Mouse (Mus musculus) lung, postnatal 25 days (tissue): Measurements from ENCODE around the gene Gpx2.
A peak's percentile ranks its signal among the peaks of the same experiment; 100 is the strongest.

Experiments
- DNase-seq: peaks from one replicate; pipeline ENCODE4 v3.0.0; 2022; ENCODE audit warnings: low spot score

The Gpx2 gene

DNA sequence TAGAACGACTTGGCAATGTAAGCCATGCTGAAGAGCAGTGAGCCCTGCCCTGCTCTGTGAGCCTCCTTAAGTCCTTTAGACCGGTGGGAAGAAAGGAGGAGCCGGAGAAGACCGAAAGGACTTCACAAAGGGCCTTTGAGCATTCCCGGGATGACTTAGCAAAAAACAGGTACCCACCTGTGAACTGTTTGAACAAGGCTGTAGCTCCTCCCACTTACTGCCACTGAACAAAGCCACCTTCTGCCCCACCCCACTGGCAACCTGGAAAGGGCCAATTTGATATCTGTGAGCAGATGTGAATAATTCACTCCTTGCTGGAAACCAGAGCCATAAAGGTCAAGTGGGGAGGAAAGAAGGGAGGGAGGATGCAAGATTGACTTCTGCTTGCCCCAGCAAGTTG, at the start of gene Gpx2:
Gene Gpx2 (minus strand): TSS at position 205 of the 400 bp plus-strand sequence.
- DNase-seq: peak; percentile 55

DNA sequence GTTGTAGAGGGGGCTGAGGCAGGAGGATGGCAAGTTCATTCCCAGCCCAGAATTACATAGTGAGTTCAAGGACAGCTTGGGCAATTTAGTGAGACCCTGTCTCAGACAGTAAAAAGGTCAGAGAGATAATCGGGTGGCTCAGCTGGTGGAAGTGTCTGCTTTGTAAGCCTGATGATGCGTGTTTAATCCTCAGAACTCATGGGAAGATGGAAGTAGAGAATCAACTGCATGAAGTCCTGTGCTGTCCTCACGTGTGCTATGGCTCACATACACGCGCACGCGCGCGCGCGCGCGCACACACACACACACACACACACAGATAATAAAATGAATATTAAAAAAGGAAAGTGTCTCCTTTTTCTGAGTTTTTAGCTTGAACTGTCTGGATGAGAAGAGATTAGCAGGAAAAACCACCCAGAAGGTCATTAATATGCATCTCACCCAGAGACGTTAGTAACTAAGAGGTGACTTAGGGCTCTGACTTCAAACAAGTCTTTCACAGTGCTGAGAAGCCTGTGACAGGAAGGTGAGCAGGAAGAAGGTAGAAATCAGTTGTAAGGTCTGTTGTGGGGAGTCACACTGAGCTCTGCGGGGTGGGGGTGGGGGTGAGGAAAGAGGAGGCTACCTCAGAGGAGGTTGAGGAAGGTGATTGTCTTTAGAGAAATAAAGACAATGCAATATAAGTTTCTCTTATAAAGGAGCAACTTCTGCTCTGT, 49.1 kb upstream of the Gpx2 start:
- no peak for DNase-seq

DNA sequence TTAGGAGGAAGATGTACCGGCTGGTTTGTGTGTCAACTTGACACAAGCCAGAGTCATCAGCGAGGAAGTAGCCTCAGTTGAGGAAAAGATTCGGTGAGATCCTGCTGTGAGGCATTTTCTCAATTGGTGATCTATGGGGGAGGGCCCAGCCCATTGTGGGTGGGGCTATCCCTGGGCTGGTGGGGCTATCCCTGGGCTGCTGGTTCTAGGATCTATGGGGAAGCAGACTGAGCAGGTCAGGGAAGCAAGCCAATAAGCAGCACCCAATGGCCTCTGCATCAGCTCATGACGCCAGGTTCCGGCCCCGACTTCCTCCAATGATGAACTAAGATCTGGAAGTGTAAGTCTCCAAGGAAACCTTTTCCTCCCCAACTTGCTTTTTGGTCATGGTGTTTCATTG, 44.7 kb upstream of the Gpx2 start:
- DNase-seq: no peak

DNA sequence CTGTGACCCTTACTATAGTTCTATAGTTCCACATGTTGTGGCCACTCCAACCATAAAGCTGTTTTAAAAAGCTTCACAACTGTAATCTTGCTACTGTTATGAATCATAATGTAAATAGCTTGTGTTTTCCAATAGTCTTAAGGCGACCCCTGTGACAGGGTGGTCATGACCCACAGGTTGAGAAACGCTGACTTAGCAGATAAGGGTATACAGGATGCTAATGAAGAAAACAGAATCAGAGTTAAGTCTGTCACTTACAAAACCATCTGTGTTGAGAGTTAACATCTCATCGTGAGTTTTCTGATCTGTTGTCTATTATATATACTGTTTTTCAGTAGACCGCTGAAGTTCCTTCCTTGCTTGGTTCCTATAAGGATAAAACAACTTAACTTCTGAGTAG, 43.9 kb upstream of the Gpx2 start:
- no peak for DNase-seq

DNA sequence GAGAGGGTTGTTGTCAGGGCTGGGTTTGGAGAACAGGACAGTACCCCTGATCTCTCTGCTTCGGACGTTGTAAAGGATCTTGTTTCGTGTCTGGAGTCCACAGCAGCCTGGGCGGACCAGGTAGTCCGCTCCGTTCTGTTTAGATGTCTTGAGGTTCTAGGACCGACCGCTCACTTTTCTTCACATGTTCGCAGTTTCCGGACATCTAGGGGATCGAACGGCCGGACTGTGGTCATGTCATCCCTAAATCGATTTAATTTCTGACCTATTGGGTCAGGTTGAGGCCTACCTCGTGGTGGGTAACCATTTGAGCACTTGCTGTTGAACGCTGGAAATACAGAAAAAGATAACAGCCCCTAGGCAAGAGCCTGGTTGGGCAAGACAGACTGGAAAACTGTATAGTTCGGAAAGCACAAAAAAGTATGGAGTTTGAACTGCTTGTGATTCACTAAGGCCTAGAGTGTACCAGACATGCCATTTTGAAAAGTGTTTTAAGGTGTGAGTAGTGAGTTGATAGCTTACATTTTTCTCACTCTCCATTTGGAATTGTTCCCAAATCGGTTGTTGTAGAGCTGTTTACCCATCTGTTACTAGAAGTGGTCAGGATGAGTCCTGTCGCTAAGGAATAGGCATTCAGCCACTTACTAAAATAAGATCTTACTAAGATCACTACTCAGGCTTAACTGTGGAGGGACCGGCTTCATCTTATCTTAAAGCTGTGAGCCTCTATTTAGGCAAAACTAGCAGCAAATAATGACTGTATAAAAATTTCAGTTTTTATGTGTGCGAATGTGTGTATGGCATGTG, 42.7 kb upstream of the Gpx2 start:
- DNase-seq: no peak

DNA sequence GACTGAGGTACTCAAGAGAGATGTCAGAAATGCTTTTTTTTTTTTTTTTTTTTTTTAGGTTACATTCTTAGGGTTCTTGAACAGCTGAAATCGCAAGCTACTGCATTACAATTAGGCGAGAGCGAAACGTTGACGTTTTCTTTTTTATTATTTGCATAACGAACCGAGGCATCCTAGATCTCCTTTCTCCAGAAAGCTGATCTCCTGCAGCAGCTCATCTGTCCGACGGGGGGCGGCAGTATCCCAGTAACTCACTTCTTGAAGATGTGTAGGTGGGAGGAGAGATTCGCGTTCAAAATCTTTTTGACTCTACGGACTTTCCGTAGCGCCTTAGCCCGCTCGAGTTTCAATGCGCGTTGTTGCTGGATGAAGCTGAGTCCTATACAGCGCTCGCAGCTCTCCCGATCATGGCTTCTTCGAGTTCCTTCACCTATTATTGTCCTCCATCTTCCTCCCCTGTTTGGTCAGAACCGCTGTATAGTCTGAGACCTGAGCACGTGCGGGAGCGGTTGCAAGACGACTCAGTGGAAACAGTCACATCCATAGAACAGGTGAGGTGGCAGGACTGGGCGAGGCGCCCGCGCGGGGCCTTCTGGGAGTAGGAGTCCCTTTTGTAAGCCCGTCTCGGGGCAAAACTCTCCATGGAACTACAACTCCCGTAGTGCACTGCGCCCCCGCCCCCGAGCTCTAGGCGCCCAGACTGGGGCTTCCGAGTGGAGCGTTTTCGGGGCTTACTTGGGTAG, 41.9 kb upstream of the Gpx2 start:
- peak; percentile 97 for DNase-seq

DNA sequence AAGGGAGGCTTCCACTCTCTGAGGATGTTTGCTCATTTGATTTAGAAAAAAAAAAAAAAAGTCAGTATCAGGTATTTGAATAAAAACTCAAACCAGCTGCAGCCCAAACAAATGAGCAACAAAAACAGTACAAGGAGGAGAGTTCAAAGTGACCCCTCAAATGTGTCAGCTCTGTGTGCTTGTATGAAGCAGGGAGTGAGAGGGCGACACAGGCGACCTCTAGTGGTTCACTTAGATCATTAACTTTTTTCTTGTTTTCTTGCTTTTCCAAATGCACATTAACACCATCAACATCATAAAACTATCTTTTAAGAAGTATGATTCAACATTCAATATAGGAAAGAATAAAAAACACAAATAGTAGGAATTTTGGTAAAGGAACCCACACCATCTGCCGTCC, 37.4 kb upstream of the Gpx2 start:
- DNase-seq: peak; percentile 27

DNA sequence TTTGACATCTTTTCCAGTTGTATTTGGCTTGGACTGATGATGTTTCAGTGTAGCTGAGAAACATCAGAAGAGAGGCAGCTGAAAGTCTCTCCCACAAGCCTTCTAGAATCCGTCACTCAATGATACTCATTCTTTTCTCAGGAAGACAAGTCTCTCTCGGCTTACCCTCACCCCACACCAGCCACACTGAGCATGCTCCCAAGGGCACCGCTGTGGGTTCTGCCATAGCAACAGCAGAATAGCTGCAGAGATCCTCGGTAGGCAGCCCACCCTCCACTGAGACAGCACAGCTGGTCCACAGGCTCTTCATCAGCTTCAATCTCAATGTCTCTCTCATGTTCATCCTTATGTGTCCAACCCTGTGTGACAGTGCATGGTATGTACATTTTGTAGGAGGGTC, 29.9 kb upstream of the Gpx2 start:
- DNase-seq: no peak

DNA sequence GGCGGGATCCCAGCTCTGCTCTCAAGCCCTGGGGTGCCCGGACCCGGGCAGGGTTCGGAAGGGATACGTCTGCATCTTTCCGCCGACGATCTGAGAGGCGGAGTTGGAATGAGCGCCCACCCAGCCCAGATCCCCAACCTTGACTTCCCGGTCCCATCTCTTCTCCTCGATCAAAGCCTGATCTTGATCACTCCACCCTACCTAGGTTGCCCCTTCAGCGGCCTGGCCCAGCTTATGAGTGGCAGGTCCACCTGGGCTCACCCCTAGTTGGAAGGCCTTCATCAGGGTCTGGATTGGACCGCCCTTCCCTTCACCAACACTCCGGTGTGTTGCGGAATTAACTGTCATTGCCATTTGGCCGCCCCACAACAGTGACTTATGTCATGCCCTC, 27.3 kb upstream of the Gpx2 start, which contains the start of gene Rab15:
Gene Rab15 (minus strand): TSS at position 258 of the 391 bp plus-strand sequence.
- DNase-seq: no peak

DNA sequence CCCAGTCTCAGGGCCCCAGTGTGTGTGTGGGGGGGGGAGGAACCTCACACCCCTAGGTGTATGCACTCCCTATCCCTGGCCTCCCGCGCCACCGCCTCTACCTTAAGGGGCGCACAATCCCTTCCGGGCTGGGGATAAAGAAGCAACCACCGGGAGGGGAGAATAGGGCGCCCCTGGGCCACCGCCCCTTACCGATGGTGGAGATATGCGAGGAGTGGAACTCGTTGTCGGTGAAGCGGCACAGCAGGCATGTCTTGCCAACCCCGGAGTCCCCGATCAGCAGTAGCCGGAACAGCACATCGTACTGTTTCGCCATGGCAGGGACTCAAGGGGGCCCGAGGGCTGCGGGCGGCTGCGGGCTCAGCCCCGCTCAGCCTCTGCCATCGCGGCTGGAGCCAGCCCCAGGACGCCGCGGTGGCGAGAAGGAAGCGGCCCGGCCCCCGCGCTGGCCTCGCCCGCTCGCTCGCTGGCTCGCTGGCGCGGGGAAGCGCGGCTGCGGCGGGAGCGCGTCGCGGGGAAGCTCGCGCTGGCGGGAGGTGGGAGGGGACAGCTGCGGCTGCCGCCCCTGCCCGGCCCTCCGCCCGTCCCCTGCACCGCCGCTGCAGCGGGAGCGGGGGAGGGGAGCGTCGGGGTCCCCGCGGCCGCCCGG, 26.8 kb upstream of the Gpx2 start:
- DNase-seq: no peak

DNA sequence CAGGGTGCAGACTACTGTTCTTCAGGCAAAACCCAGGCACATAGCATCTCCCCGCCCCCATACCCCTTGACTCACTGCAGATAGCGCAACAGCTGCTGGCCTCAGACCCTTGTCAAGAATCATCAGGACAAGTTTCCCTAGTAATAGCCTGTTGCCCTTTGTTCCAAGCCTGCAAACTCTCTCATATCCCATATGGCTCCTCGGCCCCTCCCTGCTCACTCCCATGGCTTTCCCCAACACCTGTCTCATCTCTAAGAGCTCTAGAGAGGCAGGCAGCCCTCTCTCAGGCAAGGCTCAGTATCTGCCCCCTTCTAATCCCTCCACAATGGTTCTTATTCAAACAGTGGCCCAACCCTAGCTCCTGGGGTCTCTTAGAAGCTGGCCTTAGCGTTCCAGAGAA, 25.3 kb upstream of the Gpx2 start:
- no peak for DNase-seq

DNA sequence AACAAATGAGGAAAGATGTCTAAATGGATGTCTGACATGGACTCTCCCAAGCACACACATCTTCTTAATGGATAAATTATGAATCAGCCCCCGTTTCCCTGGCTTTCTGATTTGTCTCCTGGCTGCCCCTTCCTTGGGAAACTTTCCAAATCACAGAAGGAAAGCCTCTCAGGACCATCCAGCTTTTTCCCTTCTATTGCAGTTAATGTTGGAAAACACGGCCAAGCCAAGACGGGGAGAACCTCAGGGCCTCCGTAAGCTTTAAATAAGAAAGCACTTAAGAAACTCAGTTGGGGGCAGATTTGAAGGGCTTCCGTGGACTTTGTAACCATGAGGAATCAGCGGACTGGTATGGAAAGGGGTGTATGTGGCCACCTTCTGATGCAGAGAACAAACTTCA, 24.5 kb upstream of the Gpx2 start:
- DNase-seq: no peak

DNA sequence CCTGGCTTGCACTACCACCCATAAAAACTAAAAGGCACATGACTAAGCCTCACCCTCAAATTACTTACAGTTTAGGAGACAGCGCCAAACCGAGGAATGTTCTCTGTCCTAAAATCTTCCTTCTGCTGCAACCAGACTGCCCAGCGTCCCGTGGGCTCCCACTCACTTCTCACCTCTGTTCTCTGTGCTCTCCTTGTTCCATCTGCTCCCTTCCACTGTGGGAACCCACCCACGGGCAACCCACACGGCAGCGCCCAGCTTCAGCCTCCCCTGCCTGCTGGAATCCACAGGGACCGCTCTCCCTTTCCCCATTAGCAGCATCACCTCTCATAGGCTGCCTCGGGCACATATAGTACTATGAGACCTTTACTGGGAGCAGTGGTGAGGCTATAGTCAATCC, 23.6 kb upstream of the Gpx2 start:
- no peak for DNase-seq

DNA sequence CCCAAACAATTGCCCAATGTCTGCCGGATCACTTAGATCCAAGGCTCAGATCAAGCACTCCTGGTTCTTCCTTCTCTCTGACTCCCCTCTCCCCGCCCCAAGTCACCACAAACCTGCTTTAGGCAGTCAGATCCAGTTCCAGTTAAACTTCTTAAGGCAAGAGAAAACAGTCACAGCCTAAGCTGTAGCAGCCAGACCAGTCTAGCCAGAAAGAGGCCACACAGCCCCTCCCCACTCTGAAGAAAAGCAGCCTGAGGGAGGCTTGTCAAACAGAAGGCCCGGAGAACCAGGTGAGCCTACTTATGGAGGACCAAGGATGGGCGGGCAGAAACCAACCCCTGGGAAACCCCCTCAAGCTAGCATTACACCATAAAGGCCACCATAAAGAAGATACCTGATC, 22.8 kb upstream of the Gpx2 start:
- DNase-seq: peak; percentile 83

DNA sequence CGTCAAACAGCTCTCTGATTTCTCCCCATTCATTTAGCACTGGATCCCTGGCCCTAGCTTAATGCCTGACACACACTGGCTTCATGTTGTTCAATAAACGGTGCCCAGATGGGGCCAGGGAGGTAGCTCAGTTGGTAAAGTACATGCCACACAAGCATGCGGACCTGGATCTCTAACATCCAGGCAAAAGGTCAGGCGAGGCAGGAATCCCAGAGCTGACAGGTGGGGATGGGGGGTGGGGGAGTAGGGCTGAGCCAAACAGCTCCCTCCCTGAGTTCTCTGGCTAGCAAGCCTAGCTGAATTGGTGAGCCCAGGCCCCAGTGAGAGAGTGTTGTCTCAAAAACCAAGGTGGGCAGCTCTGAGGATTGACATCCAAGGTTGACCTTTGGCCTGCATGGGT, 21.8 kb upstream of the Gpx2 start:
- DNase-seq: no peak

DNA sequence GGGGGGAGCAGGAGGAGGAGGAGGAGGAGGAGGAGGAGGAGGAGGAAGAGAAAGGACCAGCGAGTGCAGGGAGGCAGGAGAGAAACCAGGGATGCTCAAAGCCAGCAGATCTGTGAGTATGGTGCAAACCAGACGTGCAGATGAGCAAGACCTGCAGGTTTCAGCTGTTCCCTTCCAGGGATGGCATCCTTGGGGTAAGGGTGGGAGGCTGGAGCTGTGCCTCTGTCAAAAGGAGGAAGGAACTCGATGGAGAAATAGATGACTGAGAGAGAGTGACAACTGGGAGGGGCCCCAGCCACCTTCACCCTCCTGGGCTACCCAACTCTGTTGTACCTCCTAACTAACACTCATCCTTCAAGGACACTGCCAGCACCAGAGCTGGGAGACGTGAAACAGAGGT, 21.4 kb upstream of the Gpx2 start:
- no peak for DNase-seq

DNA sequence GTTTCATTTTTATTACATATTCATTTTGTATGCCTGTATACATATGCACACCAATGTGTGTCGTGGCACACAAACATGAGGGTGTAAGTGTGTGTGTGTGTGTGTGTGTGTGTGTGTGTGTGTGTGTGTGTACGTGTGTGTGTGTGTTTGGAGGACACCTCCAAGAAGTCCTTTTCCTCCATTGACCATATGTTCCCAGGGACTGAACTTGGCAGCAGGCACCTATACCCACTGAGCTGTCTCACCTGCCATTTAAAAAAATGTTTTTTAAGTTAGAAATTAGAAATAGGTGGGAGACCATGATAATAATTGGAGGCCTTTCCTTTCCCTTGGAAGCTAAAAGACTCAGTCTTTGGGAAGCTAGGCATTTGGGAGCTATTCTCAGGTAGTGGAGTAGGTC, 18.8 kb upstream of the Gpx2 start:
- no peak for DNase-seq

DNA sequence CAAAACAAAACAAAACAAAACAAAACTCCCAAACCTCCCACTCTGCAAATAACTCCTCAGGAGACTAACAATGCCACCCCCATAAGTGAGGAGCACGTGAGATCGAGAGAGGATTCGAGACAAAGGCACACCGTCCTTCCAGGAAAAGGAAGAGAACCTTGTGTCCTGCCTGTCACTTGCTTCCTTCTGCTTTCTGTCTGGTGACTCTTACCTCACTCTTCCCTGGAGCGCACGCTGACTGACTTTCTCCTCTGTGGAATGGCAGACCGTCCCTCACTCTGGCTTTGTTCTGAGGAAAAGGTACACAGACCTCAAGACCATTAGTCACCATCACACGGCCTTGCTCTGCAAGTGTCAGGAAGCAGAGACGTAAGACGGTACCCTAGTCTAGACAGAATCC, 18.2 kb upstream of the Gpx2 start:
- no peak for DNase-seq

DNA sequence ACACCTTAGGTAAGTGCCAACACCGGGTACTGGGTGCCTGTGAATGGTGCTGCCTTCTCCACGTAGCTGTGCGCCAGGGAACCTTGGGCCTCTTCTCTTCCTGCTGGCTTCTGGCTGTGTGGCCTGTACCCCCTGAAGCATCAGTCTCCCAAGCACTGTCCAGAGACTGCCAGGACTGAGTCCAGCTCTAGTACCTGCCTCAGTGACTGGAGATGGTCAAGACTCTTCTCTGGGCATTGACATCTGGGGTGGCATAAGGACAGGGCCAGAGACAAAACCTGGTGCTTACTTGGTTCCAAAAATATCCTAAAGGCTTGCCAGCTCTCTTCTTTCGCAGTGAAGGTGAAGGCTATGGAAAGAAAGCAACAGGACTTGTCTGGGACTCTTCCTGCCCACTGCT, 15.7 kb upstream of the Gpx2 start:
- no peak for DNase-seq

DNA sequence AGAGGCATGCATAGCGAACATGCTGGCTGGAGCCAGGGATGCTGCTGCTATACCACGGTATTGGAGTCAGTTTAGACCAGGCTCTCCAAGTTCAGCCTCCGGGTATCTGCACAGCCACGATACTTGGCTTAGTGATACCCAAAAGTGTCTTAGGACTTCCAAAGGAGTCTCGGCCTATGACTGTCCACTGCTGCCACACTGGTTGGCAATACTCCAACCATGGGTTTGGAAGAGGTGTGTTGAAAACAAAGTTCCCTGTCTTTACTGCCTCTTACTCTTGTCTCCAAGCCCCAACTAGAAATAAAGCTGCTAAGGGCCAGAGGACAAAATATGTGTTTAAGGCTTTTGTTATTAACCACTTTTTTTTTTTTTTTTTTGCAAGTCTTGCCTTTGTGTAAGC, 15.1 kb upstream of the Gpx2 start:
- DNase-seq: no peak

DNA sequence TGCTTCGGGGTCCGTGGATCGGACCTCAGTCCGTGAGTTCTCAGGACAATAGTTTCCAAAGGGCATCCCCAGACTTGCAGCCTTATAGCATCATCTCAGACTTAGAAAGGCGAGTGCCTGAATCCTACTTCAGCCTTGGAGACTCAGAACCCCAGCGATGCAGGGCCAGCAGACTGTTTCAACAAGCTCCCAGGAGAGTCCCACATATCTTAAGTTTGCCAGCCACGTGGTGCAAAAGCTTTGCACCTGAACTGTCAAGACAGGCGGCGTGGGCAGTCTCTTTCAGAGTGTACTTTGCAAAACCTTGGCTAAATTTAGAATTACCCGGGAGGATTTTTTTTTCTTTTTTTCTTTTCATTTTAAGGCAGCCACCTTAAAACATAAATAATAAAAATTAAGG, 12.4 kb upstream of the Gpx2 start:
- no peak for DNase-seq

DNA sequence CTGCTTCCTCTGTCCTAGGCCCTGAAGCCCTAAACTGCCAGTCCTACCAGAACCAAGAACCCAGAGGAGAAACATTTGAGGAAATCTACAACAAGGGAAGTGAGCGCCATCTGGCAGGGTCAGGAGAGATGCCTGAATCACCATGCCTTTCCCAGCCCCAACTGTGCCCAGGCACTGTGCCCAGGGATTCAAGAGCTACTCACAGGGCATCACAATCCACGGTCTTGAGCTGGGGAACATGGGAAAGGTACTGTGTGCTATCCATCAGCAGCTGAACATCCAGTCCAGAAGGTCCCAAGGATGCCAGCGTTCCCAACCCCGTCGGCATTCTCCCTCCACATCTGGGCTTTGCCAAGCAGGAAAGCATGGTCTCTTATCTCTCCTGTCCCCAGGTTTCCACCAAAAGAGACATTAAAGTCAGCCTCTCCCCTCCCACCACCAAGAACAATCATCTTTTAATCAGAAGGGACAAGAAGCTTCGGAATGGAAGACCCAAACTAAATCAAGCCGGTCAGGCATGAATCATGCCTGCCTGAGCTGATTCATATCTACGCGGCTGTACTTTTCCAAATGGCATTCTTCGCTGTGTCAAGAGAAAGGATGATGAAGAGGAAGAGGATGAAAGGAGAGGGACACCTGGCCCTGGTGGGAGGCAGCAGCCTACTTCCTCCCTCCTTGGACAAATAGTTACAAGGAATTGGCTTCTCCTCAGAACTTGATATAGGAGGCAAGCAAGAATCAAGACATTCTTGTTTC, 9.9 kb upstream of the Gpx2 start:
- no peak for DNase-seq
